Mouse (Mus musculus) CD4-positive, CD25-positive, alpha-beta regulatory T cell, adult 4 months (primary cell): ENCODE measurements around the gene Orm2. TPM values are rescaled to one million over a fixed set of nuclear protein-coding genes. Genes with fewer than 3 reads are reported as not detected.

Source experiments
- ATAC-seq: one replicate; pipeline ENCODE4 v1.8.0; 2017
- polyA plus RNA-seq, 2 experiments: library from polyadenylated mRNA; unstranded; fragments of 100-300 nt; shearing (Covaris generic); gene quantifications; one replicate each; pipeline ENCODE4 v1.2.1; 2017

Gene Orm2
- polyA plus RNA-seq, 2 experiments from 2014 or later = 0.43 TPM; not detected in 1

DNA sequence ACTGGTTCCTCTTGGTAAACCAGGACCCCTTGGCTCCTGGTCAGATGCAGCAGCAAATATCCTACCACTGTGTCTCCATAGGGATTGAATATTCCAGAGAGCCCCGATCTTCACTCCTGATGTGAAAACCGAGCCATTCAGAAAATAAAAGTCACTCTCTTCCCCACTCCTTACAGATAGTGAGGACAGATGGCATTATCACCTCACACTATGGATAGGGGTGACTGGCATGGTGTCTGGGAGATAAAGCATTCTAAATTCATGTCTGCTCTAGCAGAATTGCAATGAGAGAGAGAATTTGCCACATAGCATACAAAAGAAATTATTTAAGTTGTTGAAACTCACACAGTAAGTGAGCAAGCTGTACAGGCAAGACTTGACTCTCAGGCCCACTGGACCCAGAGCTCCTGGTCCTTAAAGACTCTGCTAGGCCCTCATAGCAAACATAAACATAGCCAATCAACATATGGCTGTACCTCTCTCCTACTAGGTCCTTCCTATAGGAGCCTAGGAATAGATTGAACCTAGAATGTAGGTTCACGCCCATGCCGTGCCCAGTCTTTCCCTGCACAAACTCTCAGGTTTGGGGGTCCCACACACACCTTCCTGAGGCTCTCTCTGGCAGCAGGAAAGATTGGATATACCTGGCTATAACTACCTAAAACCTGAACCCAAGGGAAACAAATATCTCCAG is 20.6 kb downstream of the Orm2 start:
- ATAC-seq = no peak

DNA sequence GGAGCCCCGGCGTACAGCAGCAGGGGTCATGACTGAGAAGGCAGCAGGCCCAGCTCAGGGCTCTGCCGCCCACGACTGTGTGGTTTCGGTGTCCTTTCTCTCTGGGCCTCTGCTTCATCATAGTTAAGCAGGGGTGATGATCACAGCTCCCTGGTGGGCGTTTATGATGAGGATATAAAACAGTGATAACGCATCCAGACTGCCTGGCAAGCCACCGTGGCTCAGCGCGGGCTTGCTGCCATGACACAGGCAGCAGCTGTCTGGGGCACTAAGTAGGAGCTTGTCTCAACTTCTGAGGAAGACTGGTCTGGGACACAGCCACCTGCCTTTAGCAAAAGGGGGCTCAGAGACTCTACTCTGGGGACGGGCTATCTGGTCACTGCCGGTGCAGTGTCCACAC is 21.2 kb downstream of the Orm2 start:
- ATAC-seq = no peak

GRCm38 (mm10) chr4:63384262-63384661 is 22.0 kb downstream of the Orm2 start:
- ATAC-seq = no peak

- ATAC-seq = peak; percentile 7
These were observed 23.0 kb downstream of the Orm2 start for GRCm38 (mm10) chr4:63385253-63385652.

- ATAC-seq = peak; percentile 83
These were observed 23.5 kb downstream of the Orm2 start for GRCm38 (mm10) chr4:63385784-63386183.

DNA sequence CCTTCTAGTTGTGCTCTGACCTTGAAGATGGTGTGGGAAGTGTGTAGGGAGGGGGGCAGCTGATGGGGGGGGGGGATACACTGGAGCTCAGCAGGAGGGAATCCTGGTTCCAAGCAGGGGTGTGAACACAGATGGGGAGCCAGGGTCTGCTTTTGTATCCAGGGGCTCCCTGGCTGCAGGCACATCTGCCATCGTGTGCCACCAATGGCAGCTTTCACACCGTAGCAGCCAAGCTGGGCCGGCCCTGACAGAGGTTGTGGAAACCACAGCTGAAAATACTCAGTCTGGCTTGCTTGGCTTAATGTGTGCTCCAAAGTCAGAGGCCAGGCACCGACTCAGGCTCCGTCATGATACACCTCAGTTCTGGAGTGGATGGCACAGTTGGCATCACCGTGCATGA is 25.8 kb downstream of the Orm2 start:
- ATAC-seq = no peak

GRCm38 (mm10) chr4:63389121-63389886 is 27.1 kb downstream of the Orm2 start:
- peak; percentile 42 for ATAC-seq

GRCm38 (mm10) chr4:63389887-63390528 is 27.8 kb downstream of the Orm2 start:
- ATAC-seq = no peak

- ATAC-seq = peak; percentile 78
These were observed 29.1 kb downstream of the Orm2 start for GRCm38 (mm10) chr4:63391322-63391721.

- no peak for ATAC-seq
These were observed 35.8 kb downstream of the Orm2 start for GRCm38 (mm10) chr4:63397981-63398537.

DNA sequence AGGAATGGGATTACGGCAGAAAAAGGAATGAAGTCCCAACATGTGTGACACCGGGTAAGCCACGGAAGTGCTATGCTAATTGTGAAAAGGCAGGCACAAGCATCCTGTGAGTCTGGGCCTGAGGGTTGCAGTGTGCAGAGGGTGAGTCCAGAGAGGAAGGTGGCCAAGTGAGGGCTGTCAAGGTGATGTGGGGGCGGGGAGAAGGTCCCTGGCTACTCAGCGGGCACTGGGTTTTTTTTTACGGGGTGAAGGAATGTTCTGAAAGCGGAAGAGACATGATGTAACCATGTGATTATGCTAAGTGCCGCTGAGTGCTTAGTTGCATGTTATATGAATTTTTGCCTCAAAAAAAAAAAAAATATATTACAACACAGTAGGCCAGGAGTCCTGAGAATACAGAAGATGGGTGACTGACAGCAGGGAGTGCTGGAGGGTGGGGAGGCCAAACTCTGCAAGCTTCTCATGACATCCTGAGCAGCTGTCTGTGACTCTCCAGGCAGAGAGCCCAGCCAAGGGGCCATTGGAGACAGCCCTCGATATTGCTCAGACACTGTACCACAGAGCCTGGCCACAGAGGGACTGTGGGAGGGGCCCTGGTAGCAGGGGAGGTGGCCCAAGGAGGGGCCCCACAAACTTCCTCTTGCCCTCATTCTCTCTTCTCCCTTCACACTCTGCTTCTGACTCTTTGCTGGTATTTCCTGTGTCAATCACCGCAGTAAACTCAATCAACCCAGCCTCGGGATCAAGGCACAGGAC is 36.8 kb downstream of the Orm2 start:
- ATAC-seq = peak; percentile 53

DNA sequence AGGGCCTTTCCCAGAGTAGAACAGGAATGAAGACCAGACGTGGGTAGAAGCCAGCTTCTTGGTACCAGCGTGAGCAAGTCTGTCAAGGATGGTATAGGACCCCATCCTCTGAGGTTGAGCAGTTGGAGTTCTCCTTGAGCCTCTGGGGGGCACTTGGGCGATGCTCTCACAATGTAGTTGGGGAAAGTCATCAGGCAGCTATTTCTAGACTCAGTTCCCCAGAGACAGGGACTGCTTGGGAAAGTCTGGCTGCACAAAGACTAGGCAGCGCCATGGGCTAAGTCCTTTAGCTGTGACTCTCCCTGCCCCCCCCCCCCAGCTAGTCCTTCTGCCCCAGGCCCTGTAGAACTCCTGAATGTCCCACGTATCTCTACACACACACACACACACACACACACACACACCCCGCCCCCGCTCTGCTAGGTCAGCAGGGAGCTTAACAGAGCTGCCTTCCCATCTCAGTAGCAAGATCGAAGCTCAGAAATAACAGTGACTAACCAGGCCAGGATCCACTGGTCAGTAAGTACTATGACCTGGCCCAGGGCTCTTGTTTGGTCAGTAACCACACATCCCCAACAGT is 37.5 kb downstream of the Orm2 start:
- ATAC-seq = no peak

DNA sequence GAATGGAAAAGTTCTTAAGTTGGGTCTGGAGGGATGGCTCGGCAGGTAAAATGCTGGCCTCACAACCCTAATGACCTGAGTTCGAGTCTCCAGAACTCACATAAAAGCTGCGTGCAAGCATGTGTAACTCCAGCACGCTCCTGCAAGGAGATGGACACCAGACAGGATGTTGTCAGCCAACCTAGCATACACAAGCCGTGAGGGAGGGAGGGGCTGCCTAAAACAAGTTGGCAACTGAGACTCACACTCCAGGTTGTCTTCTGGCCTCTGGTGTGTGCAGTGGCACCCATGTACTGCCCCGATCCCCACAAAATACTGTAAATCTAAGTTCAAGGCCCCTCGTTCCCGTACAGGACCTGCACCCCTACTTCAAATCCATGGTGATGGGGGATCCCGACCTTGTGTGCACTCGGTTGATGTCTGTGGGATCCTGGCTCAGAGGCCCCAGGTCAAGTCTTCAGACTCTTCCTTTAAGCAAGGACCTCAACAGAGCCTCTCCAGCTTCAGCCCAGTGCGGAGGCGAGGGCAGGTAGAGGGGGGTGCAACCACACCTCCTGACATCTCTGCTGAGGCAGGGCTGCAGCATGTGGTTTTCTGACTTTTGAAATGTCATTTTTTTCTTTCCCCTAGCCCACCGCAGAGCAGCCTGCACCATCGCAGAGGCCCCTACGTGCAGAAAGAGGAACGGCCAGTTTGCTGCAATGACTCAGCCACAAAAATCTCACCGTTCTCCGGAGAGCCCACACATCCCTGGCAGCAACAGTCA is 38.5 kb downstream of the Orm2 start:
- peak; percentile 13 for ATAC-seq

GRCm38 (mm10) chr4:63401620-63402019 is 39.4 kb downstream of the Orm2 start:
- ATAC-seq = no peak

- no peak for ATAC-seq
These were observed 39.8 kb downstream of the Orm2 start for GRCm38 (mm10) chr4:63402056-63402455.

- ATAC-seq = no peak
These were observed 40.3 kb downstream of the Orm2 start for GRCm38 (mm10) chr4:63402558-63402957.

- ATAC-seq = peak; percentile 42
These were observed 41.1 kb downstream of the Orm2 start, which contains the start of gene Akna for GRCm38 (mm10) chr4:63403040-63403959. Gene Akna (minus strand): TSS chr4:63403354.

DNA sequence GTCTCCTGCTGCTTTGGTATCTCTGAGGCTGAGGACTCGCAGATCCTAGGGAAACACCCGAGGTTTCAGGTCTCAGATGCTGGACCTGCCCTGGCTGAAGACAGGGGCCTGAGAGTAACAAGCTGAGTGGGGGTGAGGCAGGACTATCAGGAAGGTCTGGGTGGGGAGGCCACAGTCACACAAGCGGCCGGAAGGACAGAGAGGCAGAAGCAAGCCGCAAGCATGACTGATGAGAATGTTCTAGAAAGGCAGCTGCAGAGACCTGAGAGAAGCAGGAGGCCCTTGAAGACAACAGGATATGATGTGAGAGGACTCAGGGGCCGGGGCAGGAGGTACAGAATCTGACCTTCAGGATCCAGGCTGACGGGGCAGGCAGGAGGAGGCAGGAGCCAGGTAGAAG is 42.0 kb downstream of the Orm2 start:
- ATAC-seq = peak; percentile 60

GRCm38 (mm10) chr4:63405051-63405450 is 42.8 kb downstream of the Orm2 start:
- peak; percentile 19 for ATAC-seq

GRCm38 (mm10) chr4:63405683-63406082 is 43.4 kb downstream of the Orm2 start:
- ATAC-seq = no peak
